Mouse (Mus musculus) heart, adult 2 months (tissue): ENCODE measurements around the gene Map3k1.

Experiments used
- CTCF ChIP-seq: fragments of 200-600 bp; IDR thresholded peaks from 2 replicates; pipeline ENCODE4 v1.8.1; 2022; ENCODE audit warnings: antibody characterized with exemption, mild to moderate bottlenecking, moderate library complexity
- POLR2A ChIP-seq: fragments of 200-500 bp; IDR thresholded peaks from 2 replicates; pipeline ENCODE4 v1.6.1; 2011; ENCODE audit warnings: mild to moderate bottlenecking, low read depth, low read length, control low read depth; ENCODE audit not compliant: insufficient read depth

DNA sequence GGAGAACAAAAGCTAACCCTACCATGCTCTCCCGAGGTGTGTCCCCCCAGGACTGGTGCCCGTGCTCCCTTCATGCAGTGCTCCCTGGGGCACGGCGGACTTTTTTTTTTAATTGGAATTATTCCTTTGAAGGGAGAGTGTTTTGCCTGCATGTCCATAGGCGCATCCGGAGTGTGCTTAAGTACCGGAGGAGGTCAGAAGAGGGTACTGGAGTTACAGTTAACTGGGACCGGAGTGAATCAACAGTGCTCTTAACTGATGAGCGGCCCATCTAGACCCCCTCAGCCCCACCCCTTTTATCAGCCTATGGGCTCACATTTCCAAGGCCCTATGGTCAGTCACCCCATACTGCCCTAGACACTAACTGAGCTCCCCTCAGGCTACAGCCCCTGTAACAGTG, 19.9 kb downstream of the Map3k1 start:
- no peak for TF ChIP-seq POLR2A
- peak; percentile 24 for TF ChIP-seq CTCF
